Mouse (Mus musculus) small intestine, adult 2 months (tissue): Measurements from ENCODE around the gene Smpd3.

Experiments
- CTCF ChIP-seq: fragments of 200-500 bp; IDR thresholded peaks from 2 replicates; pipeline ENCODE4 v1.5.1; 2012; ENCODE audit warnings: low read depth, mild to moderate bottlenecking, control low read depth, inconsistent platforms, low read length, moderate library complexity, mixed read lengths; ENCODE audit not compliant: insufficient replicate concordance, insufficient read length; ENCODE audit errors: extremely low read depth
- POLR2A ChIP-seq: fragments of 200-500 bp; IDR thresholded peaks from 2 replicates; pipeline ENCODE4 v1.6.1; 2012; ENCODE audit warnings: low read depth, mild to moderate bottlenecking, control low read depth, inconsistent platforms, low read length, moderate library complexity

- TF ChIP-seq CTCF: no peak
- no peak for TF ChIP-seq POLR2A
These were observed 24.6 kb downstream of the Smpd3 start for GRCm38 (mm10) chr8:106313120-106313737.
